Mouse (Mus musculus) megakaryocyte, embryonic 14.5 days (primary cell): Measurements from ENCODE around the gene Cmklr1.

Source experiments
- FLI1 ChIP-seq: IDR thresholded peaks from 2 replicates; pipeline ENCODE4 v1.6.1; 2012; ENCODE audit warnings: low read length, inconsistent platforms, mixed read lengths
- GATA1 ChIP-seq: IDR thresholded peaks from 3 replicates; pipeline ENCODE4 v1.6.1; 2012; ENCODE audit warnings: mixed read lengths, low read length, inconsistent platforms, borderline replicate concordance

GRCm38 (mm10) chr5:113679509-113679908 is 29.3 kb upstream of the Cmklr1 start:
- TF ChIP-seq FLI1 (no peak), GATA1 (no peak)
